ENCODE assay signal across 8 mouse cellular contexts in genomic region chr13:28552974-28553750, GRCm38 (mm10).
DNase-seq lines count a peak whose midpoint lies in the region; ATAC-seq and TF ChIP-seq lines count a peak whose summit lies in the region.

No protein-coding gene starts in this region.

- no peak overlapping the region for H3K4me3 ChIP-seq in gastrocnemius, adult 2 months
- H3K4me3 ChIP-seq in limb, embryonic 11.5 days (ENCODE audit: low read depth, low read length), result no peak overlapping the region
- no peak overlapping the region for H3K4me3 ChIP-seq in stomach, postnatal 0 days (ENCODE audit: low read depth, low read length)
- H3K4me3 ChIP-seq in lung, adult 2 months (replicated peaks; ENCODE audit: extremely low read depth, low read depth, low read length), result no peak overlapping the region

- intact Hi-C loops in gastrocnemius, adult 2 months (cut with DNase I), result no loop called here

- H3K27ac ChIP-seq in gastrocnemius, adult 2 months, result peak overlapping the region; percentile 24; the same call in 1 of the 2 replicates
- peak overlapping the region; percentile 72 for H3K27ac ChIP-seq in limb, embryonic 11.5 days (replicated peaks; ENCODE audit: low read depth, low read length)
- H3K27ac ChIP-seq in stomach, postnatal 0 days (replicated peaks), result peak overlapping the region; percentile 45; the same call in 1 of the 2 replicates

- H3K4me2 ChIP-seq in limb, embryonic 11.5 days (ENCODE audit: low read depth, severe bottlenecking), result no peak overlapping the region
- no peak overlapping the region for H3K4me2 ChIP-seq in stomach, postnatal 0 days (replicated peaks; ENCODE audit: low read depth)

- H3K9ac ChIP-seq in limb, embryonic 11.5 days (ENCODE audit: low read length), result no peak overlapping the region
- H3K9ac ChIP-seq in stomach, postnatal 0 days (ENCODE audit: low read length), result no peak overlapping the region

- no peak for TF ChIP-seq POLR2A in lung, adult 2 months (IDR thresholded peaks at IDR 0.05; ENCODE audit: borderline replicate concordance, extremely low read depth, low read depth, low read length)

- no peak for TF ChIP-seq CTCF in gastrocnemius, adult 2 months (IDR thresholded peaks at IDR 0.05)
- no peak for TF ChIP-seq CTCF in stomach, postnatal 0 days (IDR thresholded peaks at IDR 0.05; ENCODE audit: low read depth)
- no peak for TF ChIP-seq CTCF in lung, adult 2 months (IDR thresholded peaks at IDR 0.05; ENCODE audit: insufficient read depth, low read length)

- no peaks in the 10 kb centered on the region for H3K27me3 ChIP-seq in limb, embryonic 11.5 days (ENCODE audit: control insufficient read depth, insufficient read depth, low read length)
- no peaks in the 10 kb centered on the region for H3K27me3 ChIP-seq in stomach, postnatal 0 days (ENCODE audit: control insufficient read depth, insufficient read depth, low read length)

- no peak for ATAC-seq in limb, embryonic 11.5 days (ENCODE audit: insufficient number of reproducible peaks, low FRiP score, low TSS enrichment, low read depth)
- no peak for ATAC-seq in stomach, postnatal 0 days (ENCODE audit: low FRiP score, low TSS enrichment)

- DNase-seq in gastrocnemius, adult 2 months, result peak; percentile 29
- DNase-seq in gastrocnemius, adult 8-10 months (ENCODE audit: low spot score in 2 of 2), result no peak
- peak; percentile 4 for DNase-seq in right cerebral cortex, adult 18-20 months
- DNase-seq in right cerebral cortex, postnatal 4 days, result no peak
- peak; percentile 50 for DNase-seq in limb, embryonic 11.5 days (ENCODE audit: low spot score)
- no peak for DNase-seq in stomach, postnatal 0 days (ENCODE audit: low spot score)
- DNase-seq in lung, adult 2 months, result no peak
- DNase-seq in spleen, adult 12 weeks (ENCODE audit: low spot score), result no peak

- 40% methylated on average over 10 of the region's 10 CpGs for WGBS in limb, embryonic 11.5 days
- 41% methylated on average over 10 of the region's 10 CpGs for WGBS in stomach, postnatal 0 days
- WGBS in lung, adult 2 months, result 56% methylated on average over 10 of the region's 10 CpGs

- no peaks in the 10 kb centered on the region for H3K36me3 ChIP-seq in limb, embryonic 11.5 days (ENCODE audit: control insufficient read depth, insufficient read depth, low read length)
- H3K36me3 ChIP-seq in stomach, postnatal 0 days (ENCODE audit: control insufficient read depth, insufficient read depth, low read length), result no peaks in the 10 kb centered on the region

- H3K4me1 ChIP-seq in limb, embryonic 11.5 days (ENCODE audit: control insufficient read depth, insufficient read depth, low read length), result peaks cover 24% of the 10 kb centered on the region
- H3K4me1 ChIP-seq in stomach, postnatal 0 days (replicated peaks; ENCODE audit: control insufficient read depth, insufficient read depth), result no peaks in the 10 kb centered on the region
- H3K4me1 ChIP-seq in lung, adult 2 months (ENCODE audit: control insufficient read depth, insufficient read depth, low read length), result peaks cover 5% of the 10 kb centered on the region; the same call in 1 of the 2 replicates

- no peaks in the 10 kb centered on the region for H3K9me3 ChIP-seq in limb, embryonic 11.5 days (ENCODE audit: control insufficient read depth, low read length)
- no peaks in the 10 kb centered on the region for H3K9me3 ChIP-seq in stomach, postnatal 0 days (ENCODE audit: control insufficient read depth, low read length)

- TF ChIP-seq EP300 in stomach, postnatal 0 days (optimal IDR thresholded peaks at IDR 0.05), result no peak

Comparison
In these comparisons a context has a peak if more than half of its experiments do, and no peak if none do; other contexts are left out.
1. DNase-seq: peak in gastrocnemius, adult 2 months (single experiment), right cerebral cortex, adult 18-20 months (single experiment) and limb, embryonic 11.5 days (single experiment); none in gastrocnemius, adult 8-10 months (0 of 2), right cerebral cortex, postnatal 4 days (single experiment), stomach, postnatal 0 days (single experiment), lung, adult 2 months (single experiment) and spleen, adult 12 weeks (single experiment).
2. Peak in every context shown above with its lines, with median percentiles within 50 percentile points of each other: H3K27ac ChIP-seq.